Mouse (Mus musculus) stomach, embryonic 15.5 days (tissue): ENCODE measurements around the gene Itgb4. TPM values are rescaled to one million over a fixed set of nuclear protein-coding genes. Genes with fewer than 3 reads are reported as not detected.

Source experiments
- ATAC-seq: fragments of 200-750 bp; cut with Nextera tagmentation; 2 replicates; pipeline ENCODE4 v1.8.0; 2017; ENCODE audit warnings: low read depth, moderate number of reproducible peaks, moderate TSS enrichment; ENCODE audit not compliant: insufficient read depth, low FRiP score
- H3K27ac ChIP-seq: fragments of 300-500 bp; sonication (generic); 2 replicates; pipeline ENCODE4 v1.5.1; 2015; ENCODE audit warnings: mild to moderate bottlenecking, inconsistent platforms
- H3K27me3 ChIP-seq: fragments of 300-500 bp; sonication (generic); replicated peaks from 2 replicates; pipeline ENCODE4 v1.6.1; 2015; ENCODE audit warnings: inconsistent platforms
- H3K36me3 ChIP-seq: fragments of 300-500 bp; sonication (generic); 2 replicates; pipeline ENCODE4 v1.6.1; 2015; ENCODE audit warnings: inconsistent platforms
- H3K4me1 ChIP-seq: fragments of 300-500 bp; sonication (generic); 2 replicates; pipeline ENCODE4 v1.6.1; 2015; ENCODE audit warnings: inconsistent platforms
- H3K4me2 ChIP-seq: fragments of 300-500 bp; sonication (generic); 2 replicates; pipeline ENCODE4 v1.6.1; 2015; ENCODE audit warnings: mild to moderate bottlenecking, inconsistent platforms
- H3K4me3 ChIP-seq: fragments of 300-500 bp; sonication (generic); replicated peaks from 2 replicates; pipeline ENCODE4 v1.5.1; 2015; ENCODE audit warnings: inconsistent platforms
- H3K9ac ChIP-seq: fragments of 300-500 bp; sonication (generic); 2 replicates; pipeline ENCODE4 v1.6.1; 2015; ENCODE audit warnings: inconsistent platforms
- H3K9me3 ChIP-seq: fragments of 300-500 bp; sonication (generic); 2 replicates; pipeline ENCODE4 v1.6.1; 2016; ENCODE audit warnings: inconsistent platforms
- WGBS: fragments of 180-500 bp; shearing (Covaris S2); methylation state at CpG from one replicate; pipeline ENCODE4 v1.1.7; 2015; 5-methylcytosine and 5-hydroxymethylcytosine counted together
- polyA plus RNA-seq: library from polyadenylated mRNA; unstranded; fragments of >200 nt; fragmentation: Nextera tagmentation; extraction: Ambion mirVana; gene quantifications from 2 replicates; pipeline ENCODE4 v1.2.1, GENCODE M21; 2015

Itgb4 gene
- polyA plus RNA-seq: 13.4 and 13.5 TPM in 2 replicates

DNA sequence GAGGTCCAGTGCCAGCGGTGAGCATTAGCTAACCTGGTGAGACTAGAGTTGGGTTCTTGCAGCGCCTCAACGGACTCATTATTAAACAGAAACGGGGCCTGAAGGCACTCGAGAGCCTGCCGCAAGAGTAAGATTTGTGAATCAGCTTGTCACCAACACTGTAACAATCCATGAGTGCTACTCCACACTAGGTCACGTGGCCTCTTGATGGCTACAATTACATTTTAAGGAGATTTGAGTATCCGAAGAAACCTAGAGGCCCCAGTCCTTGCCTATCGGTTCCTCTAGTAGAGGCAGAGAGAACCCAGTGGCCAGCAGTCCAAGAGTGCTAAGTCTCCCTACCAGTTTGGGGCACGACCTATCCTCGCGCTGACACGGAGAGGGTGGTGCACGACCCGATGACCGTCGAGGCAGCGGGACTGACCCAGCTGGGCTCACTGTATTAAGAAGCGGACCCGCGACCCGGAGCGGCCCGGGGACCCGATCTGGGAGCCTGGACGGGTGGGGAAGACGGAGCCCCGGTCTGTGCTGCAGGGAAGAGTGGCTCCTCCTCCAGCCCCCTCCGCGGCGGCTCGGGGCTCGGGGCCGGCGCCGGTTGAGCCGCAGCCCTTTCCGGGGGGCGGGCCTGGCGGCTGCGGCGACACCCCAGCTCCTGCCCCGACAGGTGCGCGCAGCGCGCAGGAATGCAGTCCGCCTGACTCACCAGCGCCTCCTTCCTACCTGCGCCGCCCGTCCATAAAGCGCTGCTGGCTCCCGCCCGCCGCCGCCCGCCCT lies at the start of gene Itgb4:
Itgb4 (plus strand) TSS at position 401 of the 774 bp plus-strand sequence.
- ATAC-seq: peak; percentile 79
- Histone ChIP-seq H3K9me3 (no peaks in the 10 kb centered on the region), H3K4me2 (peak within 1 kb of the TSS; percentile 76), H3K36me3 (no peaks in the 10 kb centered on the region), H3K9ac (peak within 1 kb of the TSS; percentile 49; the same call in 1 of the 2 replicates), H3K27ac (peak within 1 kb of the TSS; percentile 65), H3K4me1 (peaks cover 24% of the 10 kb centered on the region), H3K4me3 (peak within 1 kb of the TSS; percentile 51), H3K27me3 (peaks cover 27% of the 10 kb centered on the region)
- 11% methylated on average over 49 of the region's 58 CpGs for WGBS

GRCm38 (mm10) chr11:115929031-115929430 lies 45.5 kb upstream of the Itgb4 start:
- Histone ChIP-seq H3K9ac (no peak overlapping the region), H3K4me2 (no peak overlapping the region), H3K4me3 (no peak overlapping the region), H3K36me3 (no peaks in the 10 kb centered on the region), H3K27me3 (no peaks in the 10 kb centered on the region), H3K27ac (no peak overlapping the region), H3K9me3 (no peaks in the 10 kb centered on the region), H3K4me1 (peaks cover 10% of the 10 kb centered on the region)
- 88% methylated on average over 8 of the region's 8 CpGs for WGBS
- no peak for ATAC-seq

DNA sequence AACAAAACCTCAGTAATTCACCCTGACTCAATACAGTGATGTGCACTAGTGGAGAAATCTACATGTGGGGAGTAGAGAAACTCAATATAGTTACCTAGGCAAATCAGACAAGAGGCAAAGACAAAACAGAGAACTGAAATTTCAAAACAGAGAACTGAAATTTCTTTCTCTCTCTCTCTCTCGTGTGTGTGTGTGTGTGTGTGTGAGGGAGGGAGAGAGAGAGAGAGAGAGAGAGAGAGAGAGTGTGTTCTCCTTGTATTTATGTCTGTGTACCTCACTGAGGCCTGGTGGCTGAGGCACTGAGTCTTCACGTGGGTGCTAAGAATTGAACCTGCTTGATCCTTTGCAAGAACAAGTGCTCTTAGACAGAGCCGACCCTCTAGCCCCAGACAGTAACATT lies 44.7 kb upstream of the Itgb4 start:
- no peak for ATAC-seq

DNA sequence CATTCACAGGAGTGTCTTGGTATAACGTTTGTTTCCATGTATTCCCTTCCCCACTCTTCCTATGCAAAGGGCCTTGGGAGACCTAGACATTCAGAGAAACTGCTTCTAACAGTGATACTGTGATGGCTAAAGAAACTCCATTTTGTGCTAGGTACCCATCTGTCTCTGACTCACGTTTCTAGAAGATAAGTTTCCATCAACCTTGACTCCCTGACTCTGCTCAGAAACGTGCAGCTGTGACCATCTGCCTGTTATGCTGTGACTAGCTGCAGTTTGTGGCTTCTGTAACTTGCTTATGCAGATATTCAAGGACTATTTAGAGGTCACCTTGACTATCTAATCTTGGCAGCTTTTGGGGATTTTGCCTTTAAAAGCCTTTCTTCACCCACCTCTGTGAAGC lies 43.3 kb upstream of the Itgb4 start:
- H3K4me3 ChIP-seq: no peak overlapping the region
- no peak for ATAC-seq
- no peaks in the 10 kb centered on the region for H3K27me3 ChIP-seq
- WGBS: 67% methylated on average over 3 of the region's 3 CpGs
- no peaks in the 10 kb centered on the region for H3K36me3 ChIP-seq
- H3K9ac ChIP-seq: no peak overlapping the region
- H3K4me1 ChIP-seq: peaks cover 20% of the 10 kb centered on the region
- H3K9me3 ChIP-seq: no peaks in the 10 kb centered on the region
- no peak overlapping the region for H3K27ac ChIP-seq
- H3K4me2 ChIP-seq: no peak overlapping the region

More for the DNA sequence above, 44.7 kb upstream of the Itgb4 start:
- Histone ChIP-seq H3K9me3 (no peaks in the 10 kb centered on the region), H3K27me3 (no peaks in the 10 kb centered on the region), H3K4me1 (peaks cover 18% of the 10 kb centered on the region), H3K4me2 (no peak overlapping the region), H3K27ac (no peak overlapping the region), H3K36me3 (no peaks in the 10 kb centered on the region), H3K9ac (no peak overlapping the region), H3K4me3 (no peak overlapping the region)
- WGBS: 57% methylated on average over 3 of the region's 3 CpGs

DNA sequence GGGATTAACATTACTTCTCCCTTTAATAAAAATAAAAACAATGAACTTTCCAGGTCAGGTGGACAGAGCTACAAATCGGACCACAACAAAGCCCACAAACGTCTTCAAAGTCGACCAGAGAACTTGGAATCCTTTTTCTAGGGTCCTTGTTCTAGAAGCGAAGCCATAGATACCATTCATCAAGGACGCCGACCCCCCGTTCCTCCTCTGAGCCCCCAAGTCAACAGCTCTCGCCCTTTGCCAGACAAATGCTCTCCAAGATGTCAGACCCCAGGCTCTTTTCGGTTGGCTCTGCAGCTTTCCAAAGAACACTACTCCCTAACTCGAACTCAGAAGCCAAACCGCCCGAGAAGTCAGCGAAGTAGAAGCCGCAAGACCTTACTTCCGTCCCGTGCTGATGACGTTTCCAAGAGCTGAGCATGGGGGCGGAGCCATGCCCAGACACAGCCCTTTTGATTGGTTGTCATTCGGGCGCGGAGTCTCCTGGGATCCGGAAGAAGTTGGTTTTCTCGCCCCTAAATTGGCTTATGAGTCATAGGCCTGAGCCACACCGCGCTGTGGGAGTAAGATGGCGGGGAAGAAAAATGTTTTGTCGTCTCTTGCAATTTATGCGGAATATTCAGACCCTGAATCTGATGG lies 41.3 kb upstream of the Itgb4 start, which contains the start of the genes Sap30bp and Recql5:
Sap30bp (plus strand) TSS at position 175 of the 639 bp plus-strand sequence.
Recql5 (minus strand) TSS at position 370 of the 639 bp plus-strand sequence.
- no peaks in the 10 kb centered on the region for H3K9me3 ChIP-seq
- H3K9ac ChIP-seq: peak within 1 kb of the TSS; percentile 78
- under 1% methylated on average over 28 of the region's 28 CpGs for WGBS
- peak within 1 kb of the TSS; percentile 38; the same call in 1 of the 2 replicates for H3K27ac ChIP-seq
- H3K4me2 ChIP-seq: peak within 1 kb of the TSS; percentile 78
- peak within 1 kb of the TSS; percentile 94 for H3K4me3 ChIP-seq
- peak; percentile 100 for ATAC-seq
- 0 out of 2 replicates have a peak, but pooled peaks cover 4% of the 10 kb centered on the region for H3K36me3 ChIP-seq
- peaks cover 20% of the 10 kb centered on the region for H3K4me1 ChIP-seq
- no peaks in the 10 kb centered on the region for H3K27me3 ChIP-seq

- Histone ChIP-seq H3K36me3 (peaks cover 7% of the 10 kb centered on the region; the same call in 1 of the 2 replicates), H3K4me1 (peaks cover 20% of the 10 kb centered on the region), H3K27ac (peak overlapping the region; percentile 38; the same call in 1 of the 2 replicates), H3K4me3 (peak overlapping the region; percentile 94), H3K9ac (peak overlapping the region; percentile 78), H3K9me3 (no peaks in the 10 kb centered on the region), H3K27me3 (no peaks in the 10 kb centered on the region), H3K4me2 (peak overlapping the region; percentile 78)
- WGBS: under 1% methylated on average over 16 of the region's 16 CpGs
- peak; percentile 23; the same call in 1 of the 2 replicates for ATAC-seq
Observed at GRCm38 (mm10) chr11:115933747-115934110, 40.8 kb upstream of the Itgb4 start.

DNA sequence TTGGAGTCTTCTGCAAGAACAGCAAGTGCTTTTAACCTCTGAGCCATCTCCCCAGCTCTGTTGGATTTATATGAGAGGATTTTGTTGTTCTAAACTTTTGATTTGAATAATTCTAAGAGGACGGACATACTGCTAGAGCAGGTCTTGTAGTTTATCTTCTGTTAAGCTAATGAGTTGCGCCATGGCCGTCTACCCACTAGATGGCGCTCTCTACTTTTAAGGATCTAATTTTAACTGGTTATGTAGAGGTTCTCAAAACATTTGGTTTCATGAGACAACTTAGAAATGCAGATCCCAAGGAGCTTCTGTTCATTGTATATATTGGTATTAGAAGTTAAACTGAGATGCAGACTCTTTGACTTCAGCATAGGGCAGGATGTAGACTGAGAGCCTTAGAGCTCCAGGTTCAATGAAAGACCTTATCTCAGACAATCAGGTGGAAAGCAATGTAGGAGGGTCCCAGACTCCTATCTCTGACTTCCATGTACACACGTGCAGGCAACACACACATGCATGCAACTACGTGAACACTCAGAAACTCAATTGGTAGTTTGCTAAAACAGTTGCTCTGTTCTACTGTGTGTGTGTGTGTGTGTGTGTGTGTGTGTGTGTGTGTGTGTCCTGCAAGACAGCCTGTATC lies 34.7 kb upstream of the Itgb4 start:
- no peak overlapping the region for H3K4me2 ChIP-seq
- no peaks in the 10 kb centered on the region for H3K27me3 ChIP-seq
- no peak overlapping the region for H3K4me3 ChIP-seq
- no peak overlapping the region for H3K9ac ChIP-seq
- WGBS: 32% methylated on average over 6 of the region's 6 CpGs
- ATAC-seq: no peak
- H3K27ac ChIP-seq: no peak overlapping the region
- H3K9me3 ChIP-seq: no peaks in the 10 kb centered on the region
- H3K4me1 ChIP-seq: peaks cover 2% of the 10 kb centered on the region
- H3K36me3 ChIP-seq: peaks cover 31% of the 10 kb centered on the region

DNA sequence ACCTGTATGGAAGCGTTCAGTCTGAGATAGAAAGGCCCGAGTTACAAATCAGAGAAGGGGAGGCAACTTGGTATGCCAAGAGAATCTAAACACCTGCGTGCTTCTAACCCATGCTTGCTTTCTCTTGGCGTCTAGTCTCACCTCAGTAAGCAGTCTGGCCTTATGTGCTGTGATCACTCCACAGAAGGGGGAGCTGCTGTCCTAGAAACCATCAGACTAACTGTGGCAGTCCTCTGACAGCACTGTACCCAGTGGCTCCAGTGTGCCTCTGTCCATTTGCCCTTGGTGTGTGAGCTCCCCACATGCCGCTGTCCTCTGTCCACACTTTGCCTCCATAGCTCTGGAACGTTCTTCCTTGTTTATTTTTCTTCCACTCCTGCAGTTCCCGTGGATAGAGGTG lies 32.5 kb upstream of the Itgb4 start:
- 79% methylated on average over 7 of the region's 7 CpGs for WGBS
- Histone ChIP-seq H3K4me3 (no peak overlapping the region), H3K9ac (no peak overlapping the region), H3K4me2 (no peak overlapping the region), H3K27ac (no peak overlapping the region), H3K4me1 (no peaks in the 10 kb centered on the region), H3K36me3 (peaks cover 36% of the 10 kb centered on the region), H3K27me3 (no peaks in the 10 kb centered on the region), H3K9me3 (no peaks in the 10 kb centered on the region)
- no peak for ATAC-seq

DNA sequence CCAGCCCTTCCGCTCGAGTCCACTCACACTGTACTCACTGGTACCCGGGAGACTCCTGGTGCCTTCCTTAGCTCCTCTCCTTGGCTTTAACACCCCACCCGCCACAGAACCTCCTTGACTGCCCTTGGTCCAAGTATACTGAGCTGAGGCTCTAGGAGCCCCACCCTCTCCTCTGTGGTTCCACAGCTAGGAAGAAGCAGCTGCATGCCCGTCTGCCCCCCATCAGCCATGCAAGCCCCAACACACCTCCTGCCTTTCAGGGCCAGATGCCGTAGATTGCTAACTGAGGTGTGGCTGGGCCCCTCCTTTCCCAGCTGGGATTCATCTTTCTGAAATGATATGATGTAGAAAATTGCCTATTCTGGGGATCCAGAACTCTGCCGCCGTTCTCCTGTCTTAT lies 29.3 kb upstream of the Itgb4 start:
- 80% methylated on average over 8 of the region's 8 CpGs for WGBS
- Histone ChIP-seq H3K36me3 (peaks cover 33% of the 10 kb centered on the region), H3K4me3 (no peak overlapping the region), H3K4me1 (no peaks in the 10 kb centered on the region), H3K4me2 (no peak overlapping the region), H3K27ac (peak overlapping the region; percentile 3; the same call in 1 of the 2 replicates), H3K9me3 (no peaks in the 10 kb centered on the region), H3K9ac (no peak overlapping the region), H3K27me3 (no peaks in the 10 kb centered on the region)
- ATAC-seq: no peak

- Histone ChIP-seq H3K27ac (peak overlapping the region; percentile 69), H3K4me3 (no peak overlapping the region), H3K4me1 (no peaks in the 10 kb centered on the region), H3K9ac (no peak overlapping the region), H3K9me3 (no peaks in the 10 kb centered on the region), H3K4me2 (no peak overlapping the region), H3K36me3 (peaks cover 32% of the 10 kb centered on the region), H3K27me3 (no peaks in the 10 kb centered on the region)
- peak; percentile 32; the same call in 1 of the 2 replicates for ATAC-seq
- 80% methylated on average over 9 of the region's 9 CpGs for WGBS
Observed at GRCm38 (mm10) chr11:115946221-115946828, 28.2 kb upstream of the Itgb4 start.

GRCm38 (mm10) chr11:115948316-115948715 lies 26.2 kb upstream of the Itgb4 start:
- no peak overlapping the region for H3K4me2 ChIP-seq
- H3K27ac ChIP-seq: no peak overlapping the region
- peaks cover 30% of the 10 kb centered on the region; the same call in 1 of the 2 replicates for H3K36me3 ChIP-seq
- no peak for ATAC-seq
- H3K9me3 ChIP-seq: no peaks in the 10 kb centered on the region
- 91% methylated on average over 9 of the region's 9 CpGs for WGBS
- H3K27me3 ChIP-seq: no peaks in the 10 kb centered on the region
- H3K4me3 ChIP-seq: no peak overlapping the region
- no peak overlapping the region for H3K9ac ChIP-seq
- no peaks in the 10 kb centered on the region for H3K4me1 ChIP-seq
